Mouse (Mus musculus) neutrophil, adult 83 days (primary cell): ENCODE results near the gene Tnfaip1. TPM values are rescaled to one million over a fixed set of nuclear protein-coding genes. Genes with fewer than 3 reads are reported as not detected.

Source experiments
- total RNA-seq, 2 experiments: library from RNA; stranded (reverse); gene quantifications; one replicate each; pipeline ENCODE4 v1.2.4; 2023

The Tnfaip1 gene
- total RNA-seq = 1 to 10 TPM; 5.8 to 7.1 TPM

DNA sequence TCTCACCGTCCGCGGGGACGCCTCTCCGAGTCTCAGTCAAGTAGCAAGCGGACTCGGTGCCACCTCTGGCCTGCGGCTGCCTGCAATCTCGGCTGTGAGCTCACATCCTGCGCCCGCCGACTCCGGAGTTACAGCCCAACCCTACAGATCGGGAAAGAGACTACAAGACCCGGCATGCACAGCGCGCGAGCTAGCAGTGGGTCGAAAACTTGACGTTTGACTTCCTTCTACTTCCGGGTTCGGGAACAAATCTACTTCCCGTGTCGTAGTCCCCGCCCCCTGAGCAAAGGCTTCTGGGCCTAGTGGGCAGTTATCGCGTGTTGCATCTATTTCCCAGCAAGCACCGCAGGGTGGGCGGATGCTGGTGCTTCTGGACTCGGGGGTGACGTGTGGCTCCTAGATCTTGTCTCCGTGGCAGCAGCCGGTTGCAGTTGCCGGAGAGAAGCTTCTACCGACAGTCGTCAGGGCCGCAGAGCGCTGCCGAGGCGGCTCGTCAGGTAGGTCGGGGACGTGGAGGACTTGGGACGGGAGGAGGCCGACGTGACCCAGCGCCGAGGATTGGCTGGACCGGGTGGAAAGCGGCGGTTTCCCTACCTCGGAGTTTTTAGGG is at the start of gene Tnfaip1, which contains the start of gene Ift20:
Gene Tnfaip1, minus strand, starts transcription at position 253 of the 610 bp plus-strand sequence.
Gene Ift20, plus strand, starts transcription at position 282 of the 610 bp plus-strand sequence.

GRCm38 (mm10) chr11:78550168-78551058 is 14.3 kb upstream of the Tnfaip1 start, which contains the start of gene Tmem97:
Gene Tmem97, minus strand, starts transcription at chr11:78550777.

GRCm38 (mm10) chr11:78512025-78512957 is 23.8 kb downstream of the Tnfaip1 start, which contains the start of the genes Tmem199 and Poldip2:
Gene Tmem199, minus strand, starts transcription at chr11:78512172.
Gene Poldip2, plus strand, starts transcription at chr11:78512193.

GRCm38 (mm10) chr11:78502909-78503650 is 33.1 kb downstream of the Tnfaip1 start, which contains the start of gene Sebox:
Gene Sebox, plus strand, starts transcription at chr11:78503447.

DNA sequence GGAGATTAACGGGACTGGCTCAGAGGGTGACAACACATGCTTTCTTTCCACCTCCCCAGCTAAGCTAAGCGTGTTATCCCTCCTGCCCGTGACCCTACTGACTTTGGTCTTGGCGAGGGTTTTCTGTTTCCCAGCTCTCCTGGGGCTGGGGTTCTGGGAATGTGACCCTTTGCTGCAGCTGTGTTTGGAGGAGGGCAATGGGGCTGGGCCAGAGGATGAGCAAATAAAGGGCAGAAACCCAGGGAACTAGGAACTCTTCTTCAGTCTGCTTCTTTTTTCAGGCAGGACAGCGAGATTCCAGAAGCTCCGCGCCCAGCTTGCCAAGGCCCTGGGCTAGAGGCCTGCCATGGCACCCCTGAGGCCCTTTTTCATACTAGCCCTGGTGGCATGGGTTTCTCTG is 37.1 kb downstream of the Tnfaip1 start, which contains the start of gene Vtn:
Gene Vtn, plus strand, starts transcription at position 88 of the 400 bp plus-strand sequence.

DNA sequence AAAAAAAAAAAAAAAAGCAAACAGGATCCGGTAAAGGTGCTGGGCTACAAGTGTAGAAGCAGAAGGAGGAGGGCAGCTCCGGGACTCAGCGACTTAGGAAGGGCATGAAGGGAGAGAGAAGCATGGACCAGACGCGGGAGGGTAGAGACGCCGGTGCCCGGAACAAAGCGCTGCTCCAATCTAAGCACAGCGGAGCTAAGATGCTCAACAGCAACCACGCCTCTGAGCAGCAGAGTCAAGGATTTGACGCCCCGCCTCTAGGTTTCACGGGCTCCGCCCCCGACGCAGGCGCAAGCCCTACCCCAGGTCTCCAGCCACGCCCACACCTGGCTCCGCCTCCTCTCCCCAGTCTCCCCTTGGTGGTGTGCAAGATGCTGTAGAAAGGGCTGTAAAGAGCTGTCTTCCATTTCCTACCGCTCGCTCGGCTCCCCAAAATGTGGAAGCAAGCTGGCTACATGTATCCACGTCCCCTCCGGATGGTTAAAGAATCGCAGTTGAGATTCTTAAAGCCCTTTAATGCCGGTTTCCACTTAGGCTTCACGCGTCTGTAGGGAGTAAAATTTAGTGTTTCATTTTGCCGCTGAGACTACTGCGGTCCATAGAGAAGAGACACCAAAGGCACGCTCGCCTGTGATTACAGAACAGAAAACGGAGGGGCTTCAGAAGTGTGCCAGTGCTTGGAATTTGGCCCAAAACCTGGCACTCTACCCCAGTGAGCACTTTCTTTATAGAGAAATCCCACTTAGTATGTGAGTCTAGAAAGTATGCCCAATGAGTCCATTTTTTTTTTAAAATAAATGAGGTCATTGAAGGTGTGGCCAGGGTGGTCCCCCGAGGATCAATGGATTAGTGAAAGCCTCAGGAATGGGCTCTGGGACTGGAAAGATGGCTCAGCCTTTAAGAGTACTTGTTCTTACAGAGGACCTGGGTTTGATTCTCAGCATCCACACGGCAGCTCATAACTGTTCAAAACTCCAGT is 38.3 kb downstream of the Tnfaip1 start, which contains the start of gene Sarm1:
Gene Sarm1, minus strand, starts transcription at position 211 of the 979 bp plus-strand sequence.

Other genes with a start within 250 kb of the Tnfaip1 start
- under 1 TPM; 0.26 to 0.68 TPM for gene BC030499, start 245.5 kb downstream of the Tnfaip1 start, total RNA-seq
- gene Spag5, start 234.8 kb downstream of the Tnfaip1 start, total RNA-seq = 10 to 100 TPM; 61.7 to 63.1 TPM
- gene Aldoc, start 213.4 kb downstream of the Tnfaip1 start, total RNA-seq = 1 to 10 TPM; 2.6 to 3.6 TPM
- 10 to 100 TPM; 37.7 to 40.2 TPM for gene Pigs, start 207.9 kb downstream of the Tnfaip1 start, total RNA-seq
- 100 to 1,000 TPM; 106 to 112 TPM for gene Unc119, start 192.8 kb downstream of the Tnfaip1 start, total RNA-seq
- gene Foxn1, start 149.8 kb downstream of the Tnfaip1 start, total RNA-seq = under 1 TPM in 1 of 2 experiments, not detected in 1; 0.15 TPM
- under 1 TPM in 1 of 2 experiments, not detected in 1; 0.22 TPM for gene Slc13a2, start 114.1 kb downstream of the Tnfaip1 start, total RNA-seq
- 1 to 10 TPM in 1 of 2 experiments, under 1 TPM in 1; 0.79 to 2.1 TPM for gene Slc46a1, start 70.6 kb downstream of the Tnfaip1 start, total RNA-seq
- under 1 TPM; 0.29 to 0.35 TPM for gene Sarm1, start 38.6 kb downstream of the Tnfaip1 start, total RNA-seq
- not detected for gene Vtn, start 37.2 kb downstream of the Tnfaip1 start, total RNA-seq
- not detected for gene Sebox, start 32.9 kb downstream of the Tnfaip1 start, total RNA-seq
- 1 to 10 TPM; 8.0 to 9.7 TPM for gene Tmem199, start 24.2 kb downstream of the Tnfaip1 start, total RNA-seq
- 10 to 100 TPM; 20.7 to 23.2 TPM for gene Poldip2, start 24.1 kb downstream of the Tnfaip1 start, total RNA-seq
- 10 to 100 TPM; 30.1 to 31.4 TPM for gene Ift20, start within 50 bp of the Tnfaip1 start, total RNA-seq
- gene Tmem97, start 14.4 kb upstream of the Tnfaip1 start, total RNA-seq = 10 to 100 TPM; 11.5 to 11.6 TPM
- 10 to 100 TPM; 12.9 to 15.8 TPM for gene Nlk, start 161.0 kb upstream of the Tnfaip1 start, total RNA-seq
- 1 to 10 TPM; 5.6 to 9.8 TPM for gene Ccnq, start 215.4 kb upstream of the Tnfaip1 start, total RNA-seq